Mouse (Mus musculus) lung, adult 2 months (tissue): ENCODE results near the gene Cnot10.

Experiments used
- CTCF ChIP-seq: fragments of 200-500 bp; IDR thresholded peaks from 2 replicates; pipeline ENCODE4 v1.5.1; 2011; ENCODE audit warnings: mild to moderate bottlenecking, low read length, control low read depth; ENCODE audit not compliant: insufficient read depth
- POLR2A ChIP-seq: fragments of 200-500 bp; IDR thresholded peaks from 2 replicates; pipeline ENCODE4 v1.6.1; 2011; ENCODE audit warnings: low read depth, mild to moderate bottlenecking, control low read depth, low read length, borderline replicate concordance; ENCODE audit errors: extremely low read depth

DNA sequence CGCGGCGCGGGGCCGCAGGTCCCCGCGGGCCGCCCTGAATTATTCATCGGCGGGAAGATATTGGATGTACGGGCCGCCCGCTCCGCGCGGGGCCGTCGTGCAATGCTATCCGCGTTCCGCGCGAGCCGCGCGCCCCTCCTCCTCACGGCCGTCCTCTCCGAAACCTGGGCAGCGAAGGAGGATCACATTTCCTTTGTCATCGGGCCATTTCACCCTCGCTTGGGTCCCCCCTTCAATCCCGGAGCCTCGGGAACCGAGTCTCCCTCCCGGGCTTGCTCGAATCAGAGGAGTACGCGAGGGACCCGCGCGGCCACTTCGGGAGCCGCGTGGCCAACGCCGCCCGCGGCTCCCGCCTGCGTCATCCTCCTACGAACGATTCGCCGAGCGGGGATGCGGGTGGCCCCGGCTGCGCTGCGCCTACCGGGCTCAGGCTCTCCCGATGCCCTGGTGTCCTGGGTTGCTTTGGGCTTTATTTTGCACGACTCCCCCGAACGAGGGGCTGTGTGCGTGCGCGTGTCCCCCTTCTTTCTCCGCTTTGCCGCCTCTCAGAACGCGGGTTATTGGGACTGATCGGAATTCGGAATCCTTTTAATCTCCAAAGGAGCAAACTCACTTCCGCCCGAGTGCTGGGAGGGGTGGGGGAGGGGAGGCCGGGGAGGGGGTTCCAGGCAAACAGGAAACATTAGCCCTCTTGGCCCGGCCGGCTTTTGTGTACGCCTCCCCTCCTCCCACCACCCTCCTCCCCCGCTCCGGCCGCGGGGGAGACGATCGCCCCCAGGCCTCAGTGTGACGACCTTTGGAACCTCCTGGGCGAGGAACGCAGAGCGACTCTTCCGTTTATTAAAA lies 76.0 kb downstream of the Cnot10 start, which contains the start of gene Trim71:
- TF ChIP-seq POLR2A (no peak), CTCF (no peak)
